Mouse (Mus musculus) adrenal gland, adult 8-10 months (tissue): ENCODE results near the gene Man1c1. TPM values are rescaled to one million over a fixed set of nuclear protein-coding genes. Genes with fewer than 3 reads are reported as not detected.
A peak's percentile ranks its signal among the peaks of the same experiment; 100 is the strongest.

ENCODE experiments used
- DNase-seq: peaks from one replicate; pipeline ENCODE4 v3.0.0; 2022
- total RNA-seq, 4 experiments: library from RNA; stranded (reverse); gene quantifications; 2 replicates each; pipeline ENCODE4 v1.2.4; 2022

Man1c1 gene
- total RNA-seq, 4 experiments from 2014 or later, result 15.3 to 41.3 (median 29.9) TPM

DNA sequence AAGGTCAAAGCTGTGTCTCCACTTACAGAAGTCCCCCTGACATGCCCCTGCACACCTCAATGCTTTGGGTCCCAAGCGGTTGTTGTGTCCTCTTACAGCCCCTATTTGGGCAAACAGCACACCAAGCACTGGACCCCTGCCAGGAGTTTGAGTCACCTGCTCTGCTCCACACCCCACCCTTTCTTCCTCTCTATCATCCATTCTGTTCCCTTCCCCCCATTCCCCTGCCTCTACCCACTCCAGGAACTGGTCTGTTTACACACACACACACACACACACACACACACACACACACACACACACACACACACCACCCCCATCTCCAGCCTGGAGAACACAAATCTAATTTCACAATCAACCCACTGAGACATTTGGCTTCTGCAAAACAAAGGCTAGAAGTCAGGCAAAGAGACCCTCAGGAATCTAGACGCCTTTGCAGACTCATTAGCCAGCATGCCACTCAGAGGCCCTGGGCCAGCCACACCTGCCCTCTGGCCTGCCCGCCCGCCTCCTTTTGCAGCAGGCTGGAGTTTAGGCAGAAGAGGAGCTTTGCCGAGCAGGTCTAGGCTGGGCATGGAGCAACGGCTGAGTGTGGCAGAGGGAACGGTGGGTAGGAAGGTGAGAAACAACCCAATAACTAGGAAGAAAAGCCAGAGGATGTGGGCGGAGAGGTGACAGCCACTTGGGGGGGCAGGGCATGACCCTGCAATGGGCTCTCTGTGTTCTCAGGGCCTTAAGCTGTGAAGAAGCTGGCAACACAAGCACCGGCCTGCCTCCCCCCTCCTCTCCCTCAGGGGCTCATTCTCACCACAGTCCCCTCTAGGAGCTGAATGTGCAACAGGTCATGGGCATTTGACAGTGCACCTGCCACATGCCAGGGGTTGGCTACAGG, 157.0 kb downstream of the Man1c1 start:
- DNase-seq, result no peak

DNA sequence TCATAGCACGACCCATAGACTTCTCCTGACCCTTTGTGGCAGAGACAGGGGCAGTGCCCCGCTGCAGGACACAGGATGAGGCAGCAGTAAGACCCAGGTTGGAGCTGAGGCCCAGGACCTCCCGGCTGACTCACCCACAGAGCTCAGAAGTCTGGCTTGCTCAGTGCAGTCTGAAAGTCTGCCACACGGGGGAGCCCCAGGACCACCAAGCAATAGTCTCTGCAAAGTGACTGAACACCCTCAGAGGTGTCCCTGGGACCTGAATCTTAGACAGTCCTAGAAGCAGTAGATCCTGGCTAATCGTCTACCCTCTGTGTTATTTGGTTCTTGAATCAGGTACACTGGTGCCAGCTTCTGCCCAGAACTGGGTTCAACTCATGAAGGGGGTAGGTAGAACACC, 160.8 kb downstream of the Man1c1 start:
- DNase-seq, result peak; percentile 83

DNA sequence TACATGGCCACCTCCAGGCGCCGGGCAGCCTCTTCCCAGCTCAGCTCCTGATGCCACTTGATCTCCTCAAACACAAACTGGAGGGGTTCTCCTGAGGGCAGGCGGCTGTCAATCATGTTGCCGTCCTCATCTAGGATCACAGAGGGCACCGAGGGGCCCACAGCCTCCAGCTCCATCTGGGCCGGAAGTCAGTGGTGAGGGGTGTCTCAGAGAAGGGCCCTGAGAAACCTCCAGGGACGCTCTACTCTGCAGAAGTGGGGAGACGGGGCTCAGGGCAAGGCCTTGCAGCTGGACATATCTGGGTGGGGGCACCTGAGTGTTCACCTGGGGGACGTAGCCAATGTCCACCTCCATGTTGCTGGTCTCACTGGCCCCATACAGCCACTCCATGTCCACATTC, 161.4 kb downstream of the Man1c1 start:
- no peak for DNase-seq

- DNase-seq, result no peak
These were observed 165.0 kb downstream of the Man1c1 start for GRCm38 (mm10) chr4:134538997-134539580.

DNA sequence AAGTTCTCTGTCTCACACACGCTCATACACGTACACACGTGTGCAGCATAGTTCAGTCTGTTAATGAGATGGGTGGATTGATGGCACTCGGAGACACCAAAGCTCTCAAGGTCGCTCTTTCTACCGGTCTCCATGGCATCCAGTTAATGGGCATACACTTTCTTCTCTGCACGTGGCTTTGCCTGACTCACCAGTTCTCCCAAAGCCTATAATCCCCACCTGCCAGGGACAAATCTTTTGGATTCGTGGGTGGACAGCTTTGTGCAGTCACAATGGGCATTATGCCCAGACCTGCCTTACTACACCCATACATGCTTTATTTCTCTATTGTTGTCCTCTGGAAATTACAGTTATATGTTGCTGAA, 168.3 kb downstream of the Man1c1 start:
- peak; percentile 69 for DNase-seq

DNA sequence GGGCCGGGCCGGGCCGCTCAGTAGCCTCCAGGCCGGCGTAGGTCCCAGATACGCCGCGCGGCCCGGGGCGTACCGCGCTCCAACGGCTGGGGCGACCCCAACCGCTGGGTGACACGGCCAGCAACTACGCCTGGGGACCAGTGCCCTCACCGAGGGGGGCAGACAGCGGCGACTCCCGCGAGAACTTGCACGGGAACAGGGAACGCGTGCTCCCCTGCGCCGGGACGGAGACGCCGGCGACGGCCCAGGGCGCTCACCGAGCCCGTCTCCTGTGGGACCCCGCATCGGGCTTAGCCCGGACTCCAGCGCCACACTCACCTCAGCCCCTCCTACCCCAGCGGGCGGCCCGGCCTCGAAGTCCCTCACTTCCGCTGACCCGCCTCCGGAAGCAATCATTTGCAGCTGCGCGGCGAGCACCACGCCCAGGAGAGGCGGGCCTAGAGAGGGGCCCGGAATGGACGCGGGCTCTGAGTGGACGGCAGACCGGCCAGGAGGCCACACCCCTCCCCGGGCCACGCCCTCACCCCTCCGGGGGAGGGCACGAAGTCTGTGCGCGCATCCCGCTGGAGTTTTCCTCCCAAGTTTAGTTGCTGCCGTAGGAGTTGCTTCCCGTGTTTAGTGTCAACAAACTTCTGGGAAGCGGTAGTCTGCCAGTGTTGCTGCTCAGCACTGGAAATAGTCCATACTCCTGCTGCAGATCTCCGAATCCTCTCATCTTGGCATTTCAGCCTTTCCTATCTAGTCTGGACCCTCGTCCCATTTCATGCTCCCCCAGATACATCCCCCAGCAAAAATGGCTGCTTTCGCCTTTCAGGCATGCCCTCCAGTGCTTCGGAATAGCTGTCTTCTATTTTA, 168.9 kb downstream of the Man1c1 start, which contains the start of gene Mtfr1l:
Gene Mtfr1l, minus strand, starts transcription at position 456 of the 855 bp plus-strand sequence.
- peak; percentile 98 for DNase-seq

DNA sequence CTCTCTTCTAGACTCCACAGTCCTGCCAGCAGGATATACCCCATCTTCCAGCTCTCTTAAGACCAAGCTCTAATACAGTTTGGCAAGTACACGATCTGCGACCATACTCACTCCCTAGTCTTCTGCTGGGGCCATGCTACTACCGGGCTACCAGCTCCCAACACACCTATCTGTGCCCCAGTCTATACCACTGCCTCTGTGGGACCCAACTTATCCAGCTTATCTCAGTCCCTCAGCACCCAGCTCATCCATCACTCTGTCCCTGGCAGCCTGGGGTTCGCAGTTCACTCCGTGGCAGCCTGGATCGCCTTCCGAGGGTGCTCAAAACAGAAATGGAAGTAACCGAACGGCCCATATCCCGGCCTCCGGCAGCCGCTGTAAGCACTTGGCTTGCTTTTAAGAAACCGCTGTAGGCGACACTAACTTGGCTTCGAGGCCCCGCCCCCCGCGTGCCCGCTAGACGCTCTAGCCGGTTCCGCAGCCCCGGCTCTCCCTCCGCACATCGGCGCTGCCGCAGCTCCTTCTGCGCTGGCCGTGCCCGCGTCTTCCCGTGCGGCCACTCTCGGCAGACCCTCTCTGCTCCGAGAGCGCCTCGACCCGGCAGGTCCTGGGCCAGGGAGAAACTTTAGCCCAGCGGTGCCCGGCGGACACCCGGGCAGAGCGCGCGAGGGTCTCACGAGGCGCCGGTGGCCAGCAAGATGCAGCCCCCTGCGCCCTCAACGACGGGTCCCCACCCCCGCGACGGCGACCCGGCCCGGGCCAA, 169.8 kb downstream of the Man1c1 start:
- peak; percentile 70 for DNase-seq

DNA sequence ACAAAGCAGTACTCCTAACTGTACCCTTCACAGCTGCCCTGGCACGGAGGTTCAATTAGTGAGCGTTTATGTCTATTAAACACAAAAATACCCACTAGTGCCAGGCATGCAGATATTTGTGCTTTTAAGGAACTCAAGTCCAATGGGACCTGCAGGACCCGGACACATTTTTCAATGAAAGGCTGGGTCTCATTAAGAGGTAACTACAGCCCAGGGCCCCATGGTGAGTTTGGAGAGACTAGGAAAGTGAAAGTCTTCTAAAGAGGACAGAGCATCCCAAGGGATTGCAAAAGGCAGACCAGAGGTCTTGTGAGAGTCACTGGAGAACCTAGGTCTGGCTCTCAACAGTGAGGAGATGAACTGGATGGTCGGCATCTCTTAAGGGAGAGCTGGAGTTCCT, 170.7 kb downstream of the Man1c1 start:
- DNase-seq, result no peak

- no peak for DNase-seq
These were observed 171.2 kb downstream of the Man1c1 start for GRCm38 (mm10) chr4:134532928-134533327.

DNA sequence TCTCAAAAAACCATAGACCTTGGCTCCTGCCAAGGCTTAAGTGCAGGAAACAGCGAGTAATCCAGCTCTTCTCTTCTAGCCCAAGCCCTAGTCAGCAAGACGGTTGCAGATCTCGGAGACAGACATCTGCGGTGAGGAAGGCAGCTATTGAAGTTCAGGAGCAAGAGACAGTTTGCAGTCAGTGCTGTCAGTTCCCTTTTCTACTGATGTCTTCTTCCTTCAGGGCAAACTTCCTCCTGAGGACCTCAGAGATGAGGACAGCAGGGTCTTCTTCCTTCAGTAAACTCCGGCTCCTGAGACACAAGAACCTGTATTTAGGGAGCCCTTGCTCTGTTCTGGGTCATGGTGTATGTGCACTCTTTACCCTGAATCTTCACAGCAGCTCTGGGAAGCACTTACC, 177.9 kb downstream of the Man1c1 start:
- no peak for DNase-seq

- no peak for DNase-seq
These were observed 178.3 kb downstream of the Man1c1 start for GRCm38 (mm10) chr4:134525806-134526205.

DNA sequence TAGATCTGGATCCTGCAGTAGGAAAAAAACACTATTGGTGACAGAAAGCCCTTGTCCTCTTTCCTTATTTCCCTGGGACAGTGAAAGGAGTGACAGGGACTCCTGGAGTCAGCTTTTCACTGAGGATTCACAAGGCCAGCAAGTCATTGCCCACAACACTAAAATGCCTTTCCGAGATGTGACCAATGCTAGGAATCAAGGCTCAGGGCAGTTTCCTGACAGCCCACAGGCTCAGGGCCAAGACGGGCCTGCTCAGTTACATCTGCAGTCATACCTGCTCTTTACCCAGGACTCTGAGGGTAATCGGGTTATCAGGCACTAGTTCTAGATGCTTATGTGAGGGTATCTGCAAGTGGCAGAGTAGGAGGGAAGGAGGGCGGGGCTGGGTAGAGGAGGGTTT, 180.6 kb downstream of the Man1c1 start:
- DNase-seq, result no peak

- DNase-seq, result no peak
These were observed 184.8 kb downstream of the Man1c1 start for GRCm38 (mm10) chr4:134519281-134519680.

DNA sequence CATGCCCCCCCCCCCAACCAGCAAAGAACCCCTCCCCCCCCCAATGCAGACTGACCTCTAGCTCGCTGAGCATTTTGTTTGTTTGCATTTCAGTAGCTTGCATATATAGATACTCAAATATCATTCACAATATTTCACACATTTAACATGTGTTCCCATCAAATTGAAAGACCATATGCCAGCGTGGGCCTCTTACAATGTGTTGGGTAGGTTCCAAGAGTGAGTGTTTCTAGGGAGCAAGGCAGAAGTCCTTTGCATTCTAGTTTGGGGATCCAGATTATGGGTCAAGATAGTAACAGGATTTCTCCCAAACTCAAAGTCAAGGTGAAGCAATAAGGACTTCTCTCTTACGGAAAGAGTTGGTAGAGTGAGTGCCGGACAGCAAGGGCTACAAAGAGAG, 185.5 kb downstream of the Man1c1 start:
- no peak for DNase-seq

- no peak for DNase-seq
These were observed 186.4 kb downstream of the Man1c1 start for GRCm38 (mm10) chr4:134517719-134518118.

DNA sequence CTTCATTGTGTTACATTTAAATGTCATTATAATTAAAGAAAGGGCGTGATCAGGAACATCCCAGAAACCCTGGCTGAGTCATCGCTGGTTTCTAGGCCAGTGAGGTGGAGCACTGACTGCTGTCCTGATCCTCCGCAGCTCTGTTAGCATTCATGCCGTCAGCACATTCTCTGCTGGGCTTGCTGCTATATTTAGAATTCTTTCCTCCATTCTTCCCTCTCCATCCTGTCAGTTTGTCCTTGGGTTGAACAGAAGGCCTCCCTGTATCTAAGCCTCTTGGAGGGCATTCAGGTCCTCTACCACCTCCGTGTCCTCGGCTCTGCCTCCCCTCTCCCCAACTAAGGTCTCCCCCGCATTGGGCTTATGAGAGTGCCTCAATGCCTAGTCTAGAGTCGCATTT, 187.1 kb downstream of the Man1c1 start:
- DNase-seq, result peak; percentile 72

DNA sequence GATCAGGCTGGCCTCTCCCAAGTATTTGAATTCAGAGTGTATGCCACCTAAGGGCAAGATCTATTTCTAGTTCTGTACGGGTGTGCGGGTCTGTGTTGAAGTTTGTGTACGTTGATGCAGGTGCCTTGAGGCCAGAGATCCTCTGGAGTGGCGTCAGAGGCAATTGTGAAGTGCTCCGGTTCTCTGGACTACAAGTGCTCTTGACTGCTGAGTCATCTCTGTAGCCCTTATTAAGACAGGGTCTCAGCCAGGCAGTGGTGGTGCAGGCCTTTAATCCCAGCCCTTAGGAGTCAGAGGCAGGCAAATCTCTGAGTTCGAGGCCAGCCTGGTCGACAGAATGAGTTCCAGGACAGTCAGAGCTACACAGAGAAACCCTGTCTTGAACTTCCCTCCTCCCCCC, 188.5 kb downstream of the Man1c1 start:
- no peak for DNase-seq

DNA sequence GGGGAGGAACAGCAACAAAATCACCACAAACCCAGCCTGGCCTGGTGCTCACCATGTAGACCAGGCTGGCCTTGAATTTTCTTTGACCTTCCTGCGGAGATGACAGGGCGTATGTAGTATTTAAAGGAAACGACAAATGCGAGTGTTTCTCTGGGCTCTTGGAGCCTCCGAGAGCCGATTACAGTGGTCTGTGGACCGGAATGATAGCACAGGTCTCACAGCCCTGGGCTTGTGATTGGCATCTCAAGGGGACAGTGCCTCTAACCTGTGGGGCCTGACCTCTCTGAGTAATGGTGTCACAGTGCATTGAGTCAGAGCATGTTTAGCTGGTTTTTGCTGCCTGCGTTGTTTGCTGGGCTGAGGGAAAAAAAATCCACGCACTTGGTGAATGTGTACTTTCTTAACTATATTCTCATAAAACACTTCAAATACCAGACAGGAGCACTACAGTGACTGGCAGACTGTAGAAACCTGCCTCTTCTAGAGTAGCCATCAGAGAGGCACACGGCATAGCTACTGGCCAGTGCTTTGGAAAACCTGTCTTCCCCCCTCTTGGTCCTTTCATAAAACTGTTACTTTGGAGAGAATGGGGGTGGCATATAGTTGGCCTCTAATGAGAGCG, 189.7 kb downstream of the Man1c1 start:
- DNase-seq, result no peak

GRCm38 (mm10) chr4:134512798-134513197, 191.3 kb downstream of the Man1c1 start:
- peak; percentile 76 for DNase-seq

- DNase-seq, result no peak
These were observed 192.4 kb downstream of the Man1c1 start for GRCm38 (mm10) chr4:134511730-134512129.
